Mouse (Mus musculus): ENCODE data around the gene Rnf181. TPM values are rescaled to one million over a fixed set of nuclear protein-coding genes. Genes with fewer than 3 reads are reported as not detected.
A peak's percentile ranks its signal among the peaks of the same experiment; 100 is the strongest.

Rnf181 gene
- polyA plus RNA-seq (2012; rRNA removed) = 176 and 192 TPM in 2 replicates

DNA sequence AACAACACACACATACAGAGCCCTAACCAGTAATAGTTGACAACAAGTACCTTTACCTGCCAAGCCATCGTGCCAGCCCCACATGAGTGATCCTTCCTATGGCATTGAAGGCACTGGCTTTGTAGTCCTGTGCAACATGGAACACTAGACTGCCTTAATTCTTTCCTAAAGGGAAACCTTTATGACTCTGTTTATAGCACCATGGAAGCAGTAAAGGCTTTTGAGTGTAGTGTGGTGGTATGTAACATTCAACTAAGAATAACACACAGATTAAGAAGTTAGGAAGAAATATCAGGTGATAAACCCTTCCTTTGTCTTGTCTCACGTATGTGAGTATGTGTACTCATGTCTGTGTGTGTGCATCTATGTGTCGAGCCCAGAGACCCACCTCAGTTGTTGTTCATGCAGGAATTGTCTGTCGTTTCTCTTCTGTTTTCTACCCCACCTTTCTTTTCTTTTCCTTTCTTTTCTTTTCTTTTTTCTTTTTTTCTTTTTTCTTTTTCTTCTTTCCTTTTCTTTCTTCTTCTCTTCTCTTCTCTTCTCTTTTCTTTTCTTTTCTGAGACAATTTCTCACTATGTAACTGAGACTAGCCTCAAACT is at the start of gene Rnf181:
Rnf181 (minus strand) TSS at position 113 of the 600 bp plus-strand sequence.
- no peak for DNase-seq
- WGBS = 84% methylated on average over 4 of the region's 4 CpGs
- H3K27me3 ChIP-seq (replicated peaks; ENCODE audit: control insufficient read depth, insufficient read depth, low read length) = no peaks in the 10 kb centered on the region
- H3K4me1 ChIP-seq (ENCODE audit: control insufficient read depth, insufficient read depth, low read length) = peaks cover 3% of the 10 kb centered on the region; the same call in 1 of the 2 replicates
- no peak within 1 kb of the TSS for H3K4me3 ChIP-seq (ENCODE audit: insufficient read depth, low read depth, low read length)
- no peaks in the 10 kb centered on the region for H3K36me3 ChIP-seq (ENCODE audit: control insufficient read depth, insufficient read depth, low read length)
- TF ChIP-seq CTCF (conservative IDR thresholded peaks at IDR 0.05; ENCODE audit: insufficient read depth, insufficient read length, low read depth, low read length) (no peak), POLR2A (IDR thresholded peaks at IDR 0.05; ENCODE audit: low read depth, low read length) (no peak)
- no peak within 1 kb of the TSS for H3K27ac ChIP-seq (ENCODE audit: insufficient read depth, low read depth, low read length)

DNA sequence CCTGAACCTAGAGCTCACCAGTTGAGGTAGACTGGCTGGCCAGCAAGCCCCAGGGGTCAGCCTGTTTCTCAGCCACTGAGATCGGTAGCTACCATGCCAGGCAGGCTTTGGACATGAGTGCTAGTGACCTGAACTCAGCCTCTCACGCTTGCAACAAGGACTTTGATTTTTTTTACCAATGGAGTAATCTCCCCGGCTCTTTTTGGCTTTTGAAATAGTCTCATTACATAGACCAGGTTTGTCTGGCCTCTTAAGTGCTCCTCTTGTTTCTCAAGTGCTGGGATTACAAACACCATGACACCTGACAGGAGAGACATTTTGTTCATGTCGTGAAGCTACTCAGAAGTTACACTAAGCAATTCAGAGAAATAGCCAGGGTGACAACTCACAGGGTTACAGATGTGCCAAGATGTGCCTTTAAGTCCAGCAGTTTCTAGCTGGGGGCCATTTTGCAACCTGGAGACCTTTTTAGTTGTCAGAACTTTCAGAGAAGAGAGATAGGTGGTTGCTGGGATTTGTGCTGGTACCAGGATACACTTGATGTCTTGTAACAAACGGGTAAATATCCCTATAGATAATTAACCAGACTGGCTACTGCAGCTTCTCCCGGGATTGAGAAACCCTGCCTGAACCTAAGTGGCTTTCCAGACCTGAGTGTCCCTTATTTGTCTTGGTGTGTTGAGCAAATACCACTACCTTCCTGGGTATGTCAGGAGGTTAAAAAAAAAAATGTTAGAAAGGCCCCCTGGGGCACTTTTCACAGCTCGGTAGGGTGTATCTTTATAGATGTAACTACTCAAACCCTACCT is 49.4 kb upstream of the Rnf181 start:
- Histone ChIP-seq H3K4me1 (ENCODE audit: control insufficient read depth, insufficient read depth, low read length) (peaks cover 9% of the 10 kb centered on the region; the same call in 1 of the 2 replicates), H3K36me3 (ENCODE audit: control insufficient read depth, insufficient read depth, low read length) (0 out of 2 replicates have a peak, but pooled peaks cover 2% of the 10 kb centered on the region), H3K4me3 (ENCODE audit: insufficient read depth, low read depth, low read length) (no peak overlapping the region), H3K27me3 (replicated peaks; ENCODE audit: control insufficient read depth, insufficient read depth, low read length) (no peaks in the 10 kb centered on the region), H3K27ac (ENCODE audit: insufficient read depth, low read depth, low read length) (no peak overlapping the region)
- no peak for DNase-seq
- TF ChIP-seq CTCF (conservative IDR thresholded peaks at IDR 0.05; ENCODE audit: insufficient read depth, insufficient read length, low read depth, low read length) (no peak), POLR2A (IDR thresholded peaks at IDR 0.05; ENCODE audit: low read depth, low read length) (no peak)
- 54% methylated on average over 7 of the region's 7 CpGs for WGBS

DNA sequence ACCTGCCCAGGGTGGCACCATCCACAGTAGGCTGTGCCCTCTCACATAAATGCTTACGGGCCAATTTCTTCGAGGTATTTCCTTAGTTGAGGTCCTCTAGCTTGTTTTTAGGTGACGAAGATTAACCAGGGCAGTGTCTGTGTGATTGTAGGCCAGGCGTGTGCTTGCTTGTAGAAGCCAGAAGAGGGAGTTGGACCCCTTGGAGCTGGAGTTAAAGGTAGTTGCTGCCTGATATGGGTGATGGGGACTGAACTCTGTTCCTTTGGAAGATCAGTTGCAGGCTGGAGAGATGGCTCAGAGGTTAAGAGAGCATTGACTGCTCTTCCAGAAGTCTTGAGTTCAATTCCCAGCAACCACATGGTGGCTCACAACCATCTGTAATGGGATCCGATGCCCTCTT is 48.4 kb upstream of the Rnf181 start:
- TF ChIP-seq CTCF (conservative IDR thresholded peaks at IDR 0.05; ENCODE audit: insufficient read depth, insufficient read length, low read depth, low read length) (no peak; the same call in 1 of the 2 replicates), POLR2A (IDR thresholded peaks at IDR 0.05; ENCODE audit: low read depth, low read length) (no peak)
- 74% methylated on average over 5 of the region's 5 CpGs for WGBS
- no peak overlapping the region for H3K4me3 ChIP-seq (ENCODE audit: insufficient read depth, low read depth, low read length)
- peaks cover 9% of the 10 kb centered on the region; the same call in 1 of the 2 replicates for H3K4me1 ChIP-seq (ENCODE audit: control insufficient read depth, insufficient read depth, low read length)
- H3K36me3 ChIP-seq (ENCODE audit: control insufficient read depth, insufficient read depth, low read length) = 0 out of 2 replicates have a peak, but pooled peaks cover 2% of the 10 kb centered on the region
- DNase-seq = no peak
- no peaks in the 10 kb centered on the region for H3K27me3 ChIP-seq (replicated peaks; ENCODE audit: control insufficient read depth, insufficient read depth, low read length)
- H3K27ac ChIP-seq (ENCODE audit: insufficient read depth, low read depth, low read length) = no peak overlapping the region

DNA sequence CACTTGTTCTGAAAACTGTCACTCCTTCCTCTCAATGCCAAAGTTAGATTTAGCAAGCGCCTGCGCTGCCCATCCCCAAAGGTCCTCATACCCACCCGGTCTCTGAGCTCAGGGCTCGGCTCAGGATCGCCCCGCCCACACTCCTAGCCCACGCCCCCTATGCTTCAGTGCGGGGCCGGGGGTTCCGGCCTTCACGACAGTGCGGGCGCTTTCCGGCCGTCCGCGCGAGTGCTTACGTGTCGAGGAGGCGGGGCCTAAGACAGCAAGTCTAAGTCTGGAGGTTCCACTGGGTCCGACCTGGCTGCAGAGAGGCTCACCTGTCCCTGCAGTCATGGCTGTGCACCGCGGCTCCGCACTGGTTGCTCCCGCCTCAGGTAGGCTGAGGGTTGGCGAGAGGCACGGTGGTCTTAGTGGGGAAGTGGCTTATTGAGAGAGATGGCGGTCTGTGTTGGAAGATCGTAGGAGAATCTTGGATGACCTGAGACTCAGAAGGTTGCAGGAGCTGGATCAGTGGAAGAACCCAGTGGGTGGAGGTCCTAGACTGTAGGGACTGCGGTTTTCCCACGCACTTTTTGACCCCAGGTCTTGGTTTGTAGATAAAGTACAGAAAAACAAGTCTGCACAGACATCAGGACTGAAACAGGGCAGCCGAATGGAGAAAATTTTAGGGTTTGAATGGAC is 47.5 kb upstream of the Rnf181 start, which contains the start of gene Ggcx:
Ggcx (plus strand) TSS at position 233 of the 681 bp plus-strand sequence.
- TF ChIP-seq POLR2A (IDR thresholded peaks at IDR 0.05; ENCODE audit: low read depth, low read length) (peak; percentile 64), CTCF (conservative IDR thresholded peaks at IDR 0.05; ENCODE audit: insufficient read depth, insufficient read length, low read depth, low read length) (no peak)
- Histone ChIP-seq H3K4me1 (ENCODE audit: control insufficient read depth, insufficient read depth, low read length) (peaks cover 9% of the 10 kb centered on the region; the same call in 1 of the 2 replicates), H3K4me3 (ENCODE audit: insufficient read depth, low read depth, low read length) (peak within 1 kb of the TSS; percentile 81), H3K27me3 (replicated peaks; ENCODE audit: control insufficient read depth, insufficient read depth, low read length) (no peaks in the 10 kb centered on the region), H3K36me3 (ENCODE audit: control insufficient read depth, insufficient read depth, low read length) (0 out of 2 replicates have a peak, but pooled peaks cover 2% of the 10 kb centered on the region), H3K27ac (ENCODE audit: insufficient read depth, low read depth, low read length) (peak within 1 kb of the TSS; percentile 53)
- peak; percentile 97 for DNase-seq
- WGBS = under 1% methylated on average over 33 of the region's 33 CpGs

DNA sequence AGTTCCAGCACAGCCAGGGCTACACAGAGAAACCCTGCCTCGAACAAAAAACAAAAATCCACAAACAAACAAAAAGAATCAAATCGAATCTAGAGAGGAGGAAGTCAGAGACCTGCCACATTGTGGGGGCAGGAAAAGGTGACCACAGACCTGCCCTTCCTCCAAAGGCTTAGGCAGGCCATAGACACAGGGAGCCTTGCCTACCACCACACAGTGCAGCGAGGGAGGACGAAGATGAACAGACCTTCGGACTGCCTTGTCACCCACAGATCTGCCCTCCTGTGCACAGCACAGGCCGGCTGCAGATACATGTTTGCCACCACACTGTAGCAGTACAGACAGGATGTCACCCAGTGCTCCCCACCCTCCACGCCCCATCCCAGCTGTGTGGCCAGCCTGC is 43.8 kb upstream of the Rnf181 start:
- WGBS = 70% methylated on average over 7 of the region's 7 CpGs
- peaks cover 4% of the 10 kb centered on the region; the same call in 1 of the 2 replicates for H3K4me1 ChIP-seq (ENCODE audit: control insufficient read depth, insufficient read depth, low read length)
- H3K36me3 ChIP-seq (ENCODE audit: control insufficient read depth, insufficient read depth, low read length) = no peaks in the 10 kb centered on the region
- H3K27ac ChIP-seq (ENCODE audit: insufficient read depth, low read depth, low read length) = no peak overlapping the region
- TF ChIP-seq CTCF (conservative IDR thresholded peaks at IDR 0.05; ENCODE audit: insufficient read depth, insufficient read length, low read depth, low read length) (no peak), POLR2A (IDR thresholded peaks at IDR 0.05; ENCODE audit: low read depth, low read length) (no peak)
- H3K27me3 ChIP-seq (replicated peaks; ENCODE audit: control insufficient read depth, insufficient read depth, low read length) = no peaks in the 10 kb centered on the region
- no peak overlapping the region for H3K4me3 ChIP-seq (ENCODE audit: insufficient read depth, low read depth, low read length)
- DNase-seq = no peak

DNA sequence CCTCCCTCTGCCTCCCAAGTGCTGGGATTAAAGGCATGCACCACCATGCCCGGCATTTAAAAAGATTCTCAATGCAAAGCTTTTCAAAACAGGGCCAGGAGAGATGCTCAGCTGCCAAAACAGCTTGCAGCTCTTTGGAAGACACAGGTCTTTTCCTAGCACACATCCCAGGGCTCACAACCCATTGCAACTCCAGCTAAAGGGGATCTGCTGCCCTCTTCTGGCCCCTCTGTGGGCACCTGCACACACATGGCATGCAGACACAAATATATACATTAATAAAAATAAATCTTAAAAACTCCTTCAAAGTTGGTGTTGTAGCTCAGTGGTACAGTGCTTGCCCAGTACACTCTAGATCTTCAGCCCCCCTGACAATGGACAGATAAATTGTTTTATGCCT is 43.2 kb upstream of the Rnf181 start:
- Histone ChIP-seq H3K27me3 (replicated peaks; ENCODE audit: control insufficient read depth, insufficient read depth, low read length) (no peaks in the 10 kb centered on the region), H3K27ac (ENCODE audit: insufficient read depth, low read depth, low read length) (no peak overlapping the region), H3K36me3 (ENCODE audit: control insufficient read depth, insufficient read depth, low read length) (no peaks in the 10 kb centered on the region), H3K4me1 (ENCODE audit: control insufficient read depth, insufficient read depth, low read length) (peaks cover 4% of the 10 kb centered on the region; the same call in 1 of the 2 replicates), H3K4me3 (ENCODE audit: insufficient read depth, low read depth, low read length) (no peak overlapping the region)
- 22% methylated on average over 1 of the region's 1 CpGs for WGBS
- TF ChIP-seq CTCF (conservative IDR thresholded peaks at IDR 0.05; ENCODE audit: insufficient read depth, insufficient read length, low read depth, low read length) (no peak), POLR2A (IDR thresholded peaks at IDR 0.05; ENCODE audit: low read depth, low read length) (no peak)
- no peak for DNase-seq

All from kidney, adult 2 months (tissue).